Mouse (Mus musculus): Measurements from ENCODE around the gene Zfp62. TPM values are rescaled to one million over a fixed set of nuclear protein-coding genes. Genes with fewer than 3 reads are reported as not detected.

Gene Zfp62
- polyA plus RNA-seq, 1 experiment, result 14.4 TPM

DNA sequence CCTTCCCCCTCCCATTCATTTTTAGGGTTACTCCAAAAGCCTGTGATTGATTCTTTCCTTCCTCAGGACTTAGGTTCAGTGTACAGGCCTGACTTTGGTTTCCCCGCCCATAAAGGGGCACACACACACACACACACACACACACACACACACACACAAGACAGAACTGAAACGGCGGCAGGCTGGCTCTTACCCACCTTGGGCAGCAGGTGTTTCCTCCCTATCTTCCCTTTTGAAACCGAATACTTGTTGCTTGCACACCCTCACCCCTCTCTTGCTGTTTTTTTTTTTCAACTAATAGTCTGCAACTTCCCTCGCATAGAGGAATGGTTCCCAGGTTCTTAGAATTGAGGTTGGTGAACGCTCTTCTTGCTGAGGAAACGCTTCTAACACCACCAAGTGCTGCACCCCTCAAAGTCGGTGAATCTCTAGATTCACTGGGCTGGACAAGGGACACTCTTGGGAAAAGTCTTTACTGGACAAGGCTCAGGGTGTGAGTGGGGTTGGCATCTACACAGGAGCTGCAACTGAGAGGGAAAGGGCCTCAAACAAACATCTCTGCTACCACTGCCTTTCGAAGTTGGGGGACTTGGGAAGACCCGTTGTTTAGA is 46.8 kb downstream of the Zfp62 start:
- H3K4me1 ChIP-seq (ENCODE audit: control insufficient read depth, insufficient read depth, insufficient read length, low read length), result peaks cover 39% of the 10 kb centered on the region
- H3K4me3 ChIP-seq (ENCODE audit: insufficient read depth, low read depth, low read length), result peak overlapping the region; percentile 89
- H3K27ac ChIP-seq (replicated peaks; ENCODE audit: low read depth, low read length), result peak overlapping the region; percentile 98

DNA sequence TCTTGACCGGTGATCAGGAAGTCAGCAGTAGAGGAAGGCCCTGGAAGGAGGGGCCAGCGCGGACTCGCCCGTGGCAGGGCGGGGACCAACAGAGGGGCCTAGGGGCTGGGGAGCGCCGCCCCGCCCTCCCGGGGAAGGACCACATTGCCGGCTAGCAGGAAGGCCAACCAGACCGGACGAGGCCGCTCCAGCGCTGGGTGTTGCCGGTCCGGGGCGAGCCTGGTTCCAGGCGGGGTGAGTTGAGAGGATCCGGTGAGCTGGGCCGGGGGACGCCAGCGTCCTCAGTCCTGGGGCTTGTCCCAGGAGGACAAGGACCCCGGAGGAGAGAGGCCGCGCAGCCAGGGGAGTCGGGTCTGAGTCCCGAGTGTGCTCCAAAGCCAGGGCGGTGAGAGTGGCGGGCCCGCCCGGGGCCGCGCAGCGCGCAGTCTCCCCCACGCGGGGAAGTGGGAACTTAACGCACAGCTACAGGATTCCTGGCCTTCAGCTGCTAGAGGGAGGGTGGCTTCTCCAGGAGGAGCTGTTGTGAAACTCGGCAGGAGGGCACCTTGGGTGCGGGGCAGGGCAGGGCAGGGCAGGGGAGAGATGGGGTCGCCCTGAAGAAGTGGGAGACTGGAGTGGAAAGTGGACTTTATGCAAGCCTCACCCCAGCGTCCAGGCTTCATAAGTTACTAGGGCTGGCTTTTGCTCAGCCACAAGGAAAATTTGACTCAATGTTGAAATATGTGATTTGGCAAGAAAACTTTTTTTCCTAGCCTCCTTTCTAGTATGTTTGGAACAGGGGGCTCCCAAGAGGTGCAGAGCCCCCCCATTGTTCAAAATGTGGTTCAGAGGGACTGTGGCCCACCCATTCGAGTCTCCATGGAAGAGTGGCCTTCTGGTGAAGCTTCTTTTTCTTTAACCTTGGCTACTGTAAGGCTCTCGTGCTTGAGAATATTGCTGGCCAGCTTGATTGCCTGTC is 47.6 kb downstream of the Zfp62 start:
- H3K4me3 ChIP-seq (ENCODE audit: insufficient read depth, low read depth, low read length), result peak overlapping the region; percentile 89
- peaks cover 32% of the 10 kb centered on the region for H3K4me1 ChIP-seq (ENCODE audit: control insufficient read depth, insufficient read depth, insufficient read length, low read length)
- H3K27ac ChIP-seq (replicated peaks; ENCODE audit: low read depth, low read length), result peak overlapping the region; percentile 98

DNA sequence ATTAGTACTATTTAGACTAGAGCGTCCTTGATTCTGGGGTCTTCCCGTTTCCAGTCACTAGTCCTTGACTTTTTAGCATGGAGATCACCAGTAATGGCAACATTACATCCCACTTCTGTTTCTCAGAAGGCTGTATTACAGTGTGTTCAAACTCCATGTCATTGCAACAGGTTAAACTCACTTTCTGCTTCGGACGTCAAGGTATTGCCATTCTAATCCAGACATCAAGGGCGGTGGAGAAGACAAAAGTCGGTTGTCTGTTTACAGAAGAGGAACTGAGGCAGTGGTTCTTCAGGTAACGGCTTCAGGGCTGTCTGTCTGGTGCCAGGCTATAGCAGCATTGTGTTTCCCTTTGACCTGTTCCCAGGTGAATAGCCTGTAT is 48.3 kb downstream of the Zfp62 start:
- Histone ChIP-seq H3K4me3 (ENCODE audit: insufficient read depth, low read depth, low read length) (peak overlapping the region; percentile 89), H3K27ac (replicated peaks; ENCODE audit: low read depth, low read length) (peak overlapping the region; percentile 98), H3K4me1 (ENCODE audit: control insufficient read depth, insufficient read depth, insufficient read length, low read length) (peaks cover 31% of the 10 kb centered on the region)

DNA sequence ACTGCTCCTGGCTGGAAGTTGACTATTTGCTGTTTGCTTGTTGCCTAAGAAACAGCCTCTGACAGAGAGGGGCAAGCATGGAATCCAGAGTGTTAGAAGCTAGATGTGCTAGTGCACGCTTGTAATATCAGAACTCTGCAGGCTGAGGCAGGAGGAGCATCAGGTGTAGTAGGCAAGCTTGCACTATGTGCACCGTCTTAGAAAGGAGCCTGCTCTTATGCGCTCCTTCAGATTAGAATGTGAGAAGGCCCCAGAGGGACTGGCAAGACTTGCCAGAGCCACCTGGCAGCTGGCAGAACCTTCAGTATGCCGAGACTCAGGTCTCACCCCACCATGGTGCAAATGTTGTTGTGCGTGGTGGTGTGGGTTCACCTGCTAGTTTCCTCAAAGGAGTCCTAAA is 49.0 kb downstream of the Zfp62 start:
- peak overlapping the region; percentile 2; the same call in 1 of the 2 replicates for H3K27ac ChIP-seq (replicated peaks; ENCODE audit: low read depth, low read length)
- H3K4me1 ChIP-seq (ENCODE audit: control insufficient read depth, insufficient read depth, insufficient read length, low read length), result peaks cover 35% of the 10 kb centered on the region
- H3K4me3 ChIP-seq (ENCODE audit: insufficient read depth, low read depth, low read length), result peak overlapping the region; percentile 22

DNA sequence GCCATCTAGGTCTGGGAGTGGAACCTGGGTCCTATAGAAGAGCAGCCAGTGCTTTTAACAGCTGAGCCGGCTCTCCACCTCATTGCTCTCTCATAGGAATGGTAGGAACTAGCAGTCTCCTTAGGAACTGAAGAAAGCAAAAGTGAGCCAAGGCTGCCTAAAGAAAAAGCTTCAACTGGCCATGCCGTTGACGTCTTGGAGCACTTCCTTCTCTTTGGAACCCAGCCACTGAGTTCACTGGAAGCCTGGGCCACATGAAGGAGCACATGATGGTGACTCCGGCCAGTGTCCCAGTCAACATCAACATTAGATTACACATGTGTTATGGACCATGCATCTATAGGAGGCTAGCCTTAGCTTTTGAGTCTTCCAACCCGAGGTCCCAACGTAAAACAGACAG is 49.9 kb downstream of the Zfp62 start:
- 0 out of 2 replicates have a peak overlapping the region, but pooled peaks have one; percentile 36 for H3K27ac ChIP-seq (replicated peaks; ENCODE audit: low read depth, low read length)

DNA sequence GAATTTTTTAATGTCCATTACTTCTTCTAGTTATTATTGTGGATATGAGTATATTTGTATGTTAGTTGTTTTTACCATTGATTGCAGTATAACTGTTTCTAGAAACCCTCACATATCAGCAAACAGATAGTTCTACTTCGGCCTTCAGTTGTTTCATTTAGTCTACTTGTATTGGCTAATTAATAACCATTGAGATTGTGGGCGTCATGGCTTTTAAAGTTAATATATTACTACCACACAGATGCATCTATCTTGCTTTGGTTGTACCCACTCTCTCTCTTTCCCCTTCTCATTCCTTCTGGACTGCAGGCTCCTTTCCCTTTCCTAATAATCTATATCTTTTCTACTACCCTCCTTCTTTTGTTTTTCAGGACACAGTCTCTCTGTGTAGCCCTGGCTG is 56.2 kb downstream of the Zfp62 start:
- H3K27ac ChIP-seq (replicated peaks; ENCODE audit: low read depth, low read length), result no peak overlapping the region
- H3K4me3 ChIP-seq (ENCODE audit: insufficient read depth, low read depth, low read length), result no peak overlapping the region
- peaks cover 9% of the 10 kb centered on the region for H3K4me1 ChIP-seq (ENCODE audit: control insufficient read depth, insufficient read depth, insufficient read length, low read length)

More for the DNA sequence above, 49.9 kb downstream of the Zfp62 start:
- Histone ChIP-seq H3K4me1 (ENCODE audit: control insufficient read depth, insufficient read depth, insufficient read length, low read length) (peaks cover 33% of the 10 kb centered on the region), H3K4me3 (ENCODE audit: insufficient read depth, low read depth, low read length) (peak overlapping the region; percentile 13; the same call in 1 of the 2 replicates)

DNA sequence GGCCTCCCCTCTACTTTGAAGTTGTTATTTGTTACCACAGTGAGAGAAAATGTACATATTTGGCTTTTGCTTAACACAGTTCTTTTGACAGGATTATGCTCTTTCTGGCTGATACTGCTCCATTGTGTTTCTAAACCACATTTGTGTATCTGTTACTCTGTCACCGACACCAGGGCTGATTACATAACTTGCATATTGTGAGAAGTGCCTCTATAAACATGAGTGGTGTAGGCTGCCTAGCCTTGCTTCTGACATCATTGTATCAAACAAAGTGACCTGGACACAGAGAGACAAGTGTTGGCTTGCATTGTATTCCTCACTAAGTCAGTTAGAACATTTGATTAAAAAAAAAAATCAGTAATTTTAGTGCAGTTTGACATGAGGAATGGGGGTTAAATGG is 56.7 kb downstream of the Zfp62 start:
- H3K4me3 ChIP-seq (ENCODE audit: insufficient read depth, low read depth, low read length), result no peak overlapping the region
- peaks cover 6% of the 10 kb centered on the region for H3K4me1 ChIP-seq (ENCODE audit: control insufficient read depth, insufficient read depth, insufficient read length, low read length)
- no peak overlapping the region for H3K27ac ChIP-seq (replicated peaks; ENCODE audit: low read depth, low read length)

DNA sequence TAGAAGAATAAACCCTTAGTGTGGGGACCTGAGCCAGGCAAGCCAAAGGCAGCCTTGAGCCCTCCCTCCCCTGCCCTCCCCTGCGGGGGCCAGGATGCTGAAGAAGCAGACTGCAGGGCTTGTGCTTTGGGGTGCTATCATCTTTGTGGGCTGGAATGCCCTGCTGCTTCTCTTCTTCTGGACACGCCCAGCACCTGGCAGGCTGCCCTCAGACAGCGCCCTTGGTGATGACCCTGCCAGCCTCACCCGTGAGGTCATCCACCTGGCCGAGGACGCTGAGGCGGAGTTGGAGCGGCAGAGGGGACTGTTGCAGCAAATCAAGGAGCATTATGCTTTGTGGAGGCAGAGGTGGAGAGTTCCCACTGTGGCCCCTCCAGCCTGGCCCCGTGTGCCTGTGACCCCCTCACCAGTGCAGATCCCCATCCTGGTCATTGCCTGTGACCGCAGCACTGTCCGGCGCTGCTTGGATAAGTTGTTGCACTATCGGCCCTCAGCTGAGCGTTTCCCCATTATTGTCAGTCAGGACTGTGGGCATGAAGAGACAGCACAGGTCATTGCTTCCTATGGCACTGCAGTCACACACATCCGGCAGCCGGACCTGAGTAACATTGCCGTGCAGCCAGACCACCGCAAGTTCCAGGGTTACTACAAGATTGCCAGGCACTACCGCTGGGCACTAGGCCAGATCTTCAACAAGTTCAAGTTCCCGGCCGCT is 57.7 kb downstream of the Zfp62 start:
- Histone ChIP-seq H3K4me1 (ENCODE audit: control insufficient read depth, insufficient read depth, insufficient read length, low read length) (peaks cover 4% of the 10 kb centered on the region; the same call in 1 of the 2 replicates), H3K27ac (replicated peaks; ENCODE audit: low read depth, low read length) (no peak overlapping the region), H3K4me3 (ENCODE audit: insufficient read depth, low read depth, low read length) (no peak overlapping the region)

DNA sequence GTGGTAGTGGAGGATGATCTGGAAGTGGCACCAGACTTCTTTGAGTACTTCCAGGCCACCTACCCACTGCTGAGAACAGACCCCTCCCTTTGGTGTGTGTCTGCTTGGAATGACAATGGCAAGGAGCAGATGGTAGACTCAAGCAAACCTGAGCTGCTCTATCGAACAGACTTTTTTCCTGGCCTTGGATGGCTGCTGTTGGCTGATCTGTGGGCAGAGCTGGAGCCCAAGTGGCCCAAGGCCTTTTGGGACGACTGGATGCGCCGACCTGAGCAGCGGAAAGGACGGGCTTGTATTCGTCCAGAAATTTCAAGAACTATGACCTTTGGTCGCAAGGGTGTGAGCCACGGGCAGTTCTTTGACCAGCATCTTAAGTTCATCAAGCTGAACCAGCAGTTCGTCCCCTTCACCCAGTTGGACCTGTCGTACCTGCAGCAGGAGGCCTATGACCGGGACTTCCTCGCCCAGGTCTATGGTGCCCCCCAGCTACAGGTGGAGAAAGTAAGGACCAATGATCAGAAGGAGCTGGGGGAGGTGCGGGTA is 58.3 kb downstream of the Zfp62 start:
- no peak overlapping the region for H3K4me3 ChIP-seq (ENCODE audit: insufficient read depth, low read depth, low read length)
- H3K27ac ChIP-seq (replicated peaks; ENCODE audit: low read depth, low read length), result no peak overlapping the region
- H3K4me1 ChIP-seq (ENCODE audit: control insufficient read depth, insufficient read depth, insufficient read length, low read length), result peaks cover 4% of the 10 kb centered on the region; the same call in 1 of the 2 replicates

DNA sequence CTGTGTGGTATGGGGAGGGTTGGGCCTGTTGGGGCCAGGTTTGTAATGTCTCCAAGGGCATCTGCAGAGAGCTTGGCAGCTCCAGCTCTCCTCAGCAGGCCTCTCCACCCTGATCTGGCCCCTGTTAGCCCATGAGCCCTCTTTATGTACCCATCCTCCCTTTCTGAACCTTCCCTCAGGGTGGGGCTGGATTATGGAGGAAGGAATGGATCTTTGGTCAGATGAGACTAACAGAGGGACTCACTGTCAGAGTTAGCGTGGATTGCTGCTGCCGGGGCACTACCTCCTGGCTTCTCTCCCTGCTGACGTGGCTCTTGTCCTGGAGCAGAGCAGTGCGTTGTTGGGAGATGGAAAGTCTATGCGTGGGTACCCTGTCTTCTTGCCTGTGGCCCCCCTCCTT is 59.2 kb downstream of the Zfp62 start:
- no peaks in the 10 kb centered on the region for H3K4me1 ChIP-seq (ENCODE audit: control insufficient read depth, insufficient read depth, insufficient read length, low read length)
- H3K4me3 ChIP-seq (ENCODE audit: insufficient read depth, low read depth, low read length), result no peak overlapping the region
- H3K27ac ChIP-seq (replicated peaks; ENCODE audit: low read depth, low read length), result no peak overlapping the region

DNA sequence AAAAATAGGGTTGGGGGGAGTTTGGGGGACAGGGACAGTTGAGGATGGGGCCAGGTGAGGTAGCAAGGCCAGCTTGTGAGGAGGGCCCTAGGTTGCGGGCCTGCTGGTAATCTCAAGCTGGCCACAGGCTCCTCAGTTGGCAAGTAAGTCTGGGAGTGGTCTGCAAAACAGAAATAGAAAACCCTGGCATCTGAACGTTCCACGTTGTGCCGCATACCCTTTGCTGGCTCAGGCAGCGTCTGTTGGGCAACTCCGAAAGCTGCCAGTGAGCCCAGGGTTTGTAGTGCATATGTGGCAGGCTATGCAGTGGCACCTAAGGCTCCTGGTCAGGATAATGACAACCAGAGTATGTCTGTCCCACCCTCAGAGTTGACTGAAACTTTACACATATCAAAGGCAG is 60.1 kb downstream of the Zfp62 start:
- H3K4me3 ChIP-seq (ENCODE audit: insufficient read depth, low read depth, low read length), result no peak overlapping the region
- H3K27ac ChIP-seq (replicated peaks; ENCODE audit: low read depth, low read length), result no peak overlapping the region
- no peaks in the 10 kb centered on the region for H3K4me1 ChIP-seq (ENCODE audit: control insufficient read depth, insufficient read depth, insufficient read length, low read length)

DNA sequence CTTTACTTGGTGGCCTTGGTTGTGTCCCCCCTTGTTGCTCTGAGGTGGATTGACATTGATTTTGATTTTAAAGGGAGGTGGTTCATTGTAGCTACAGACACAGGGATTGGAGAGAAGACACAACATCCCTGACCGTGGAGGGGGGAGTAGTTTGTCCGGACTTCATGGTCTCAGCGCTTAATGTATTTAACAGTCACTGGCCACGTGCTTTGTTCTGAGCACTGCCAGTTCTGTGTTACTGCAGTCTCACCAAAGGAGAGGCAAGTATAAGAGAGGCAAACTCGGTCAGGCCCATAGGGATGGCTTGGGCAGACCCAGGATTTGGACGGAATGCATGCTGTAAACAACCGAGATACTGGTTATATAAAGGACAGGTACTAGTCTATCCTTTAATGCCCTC is 61.0 kb downstream of the Zfp62 start:
- H3K4me1 ChIP-seq (ENCODE audit: control insufficient read depth, insufficient read depth, insufficient read length, low read length), result no peaks in the 10 kb centered on the region
- H3K4me3 ChIP-seq (ENCODE audit: insufficient read depth, low read depth, low read length), result no peak overlapping the region
- no peak overlapping the region for H3K27ac ChIP-seq (replicated peaks; ENCODE audit: low read depth, low read length)

DNA sequence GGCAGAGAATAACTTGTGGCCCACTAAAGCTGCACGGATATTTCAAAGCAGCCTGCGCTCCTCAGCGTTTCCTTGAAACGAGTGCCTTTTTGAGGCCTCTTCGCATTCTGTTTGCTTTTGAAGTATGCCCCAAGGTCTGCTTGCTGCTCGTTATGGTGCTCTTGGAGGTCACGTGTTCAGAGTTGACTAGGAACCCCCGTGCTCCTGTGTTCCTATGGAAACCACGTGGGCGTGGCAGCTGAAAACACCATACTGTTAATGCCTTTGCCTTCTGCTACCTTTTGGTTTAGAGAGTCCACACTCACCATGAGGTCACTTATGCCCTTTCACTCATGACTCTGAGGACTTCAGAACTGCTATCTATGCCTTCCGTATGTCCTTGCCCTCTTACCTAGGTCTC is 61.5 kb downstream of the Zfp62 start:
- Histone ChIP-seq H3K4me3 (ENCODE audit: insufficient read depth, low read depth, low read length) (no peak overlapping the region), H3K4me1 (ENCODE audit: control insufficient read depth, insufficient read depth, insufficient read length, low read length) (no peaks in the 10 kb centered on the region), H3K27ac (replicated peaks; ENCODE audit: low read depth, low read length) (no peak overlapping the region)

DNA sequence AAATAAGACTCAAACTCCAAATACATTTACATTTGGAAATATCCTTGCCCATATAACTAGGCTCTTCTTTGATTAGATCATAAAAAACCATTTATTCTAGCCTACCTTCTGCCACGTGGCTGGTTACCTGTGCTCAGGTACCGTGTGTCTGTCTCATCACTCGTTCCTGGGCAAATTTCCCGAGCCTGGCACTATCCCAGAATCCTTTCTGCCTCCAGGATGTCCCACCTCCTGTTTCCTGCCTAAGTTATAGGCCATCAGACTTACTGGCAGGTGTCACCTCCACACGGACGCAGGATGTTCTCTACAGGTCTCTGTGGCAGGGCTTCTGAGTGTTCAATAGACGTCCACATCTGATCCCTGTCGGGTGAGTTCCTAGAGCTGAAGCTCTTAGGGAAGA is 62.0 kb downstream of the Zfp62 start:
- Histone ChIP-seq H3K4me3 (ENCODE audit: insufficient read depth, low read depth, low read length) (no peak overlapping the region), H3K27ac (replicated peaks; ENCODE audit: low read depth, low read length) (no peak overlapping the region), H3K4me1 (ENCODE audit: control insufficient read depth, insufficient read depth, insufficient read length, low read length) (no peaks in the 10 kb centered on the region)

DNA sequence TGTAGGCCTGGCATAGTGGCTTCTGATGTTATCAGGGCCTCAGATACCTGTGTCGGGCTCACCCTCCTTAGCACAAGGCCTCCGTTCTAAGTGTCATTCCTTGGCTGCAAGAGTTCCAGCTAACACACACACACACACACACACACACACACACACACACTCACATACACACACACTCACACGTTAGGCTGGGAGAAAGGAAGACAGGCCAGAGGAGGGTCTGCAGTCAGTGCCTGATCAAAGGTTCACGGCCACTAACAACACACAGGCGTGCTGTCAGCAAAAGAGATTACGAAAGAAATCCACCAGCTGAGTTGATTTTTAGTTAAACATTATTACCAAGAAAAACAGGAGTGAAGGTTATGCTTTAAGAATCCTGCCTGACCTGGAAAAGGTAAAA is 63.6 kb downstream of the Zfp62 start:
- no peaks in the 10 kb centered on the region for H3K4me1 ChIP-seq (ENCODE audit: control insufficient read depth, insufficient read depth, insufficient read length, low read length)
- no peak overlapping the region for H3K27ac ChIP-seq (replicated peaks; ENCODE audit: low read depth, low read length)
- no peak overlapping the region for H3K4me3 ChIP-seq (ENCODE audit: insufficient read depth, low read depth, low read length)

Measured in brown adipose tissue, adult 24 weeks (tissue).